Mouse (Mus musculus) G1E (cell line): ENCODE results near the gene Abhd17b.

Experiments used
- CTCF ChIP-seq: IDR thresholded peaks from 2 replicates; pipeline ENCODE4 v1.5.1; 2012; ENCODE audit warnings: low read depth, low read length, inconsistent platforms, mixed read lengths
- GATA1 ChIP-seq: IDR thresholded peaks from 2 replicates; pipeline ENCODE4 v1.6.1; 2012; ENCODE audit warnings: borderline replicate concordance, low read length, inconsistent platforms, mixed read lengths
- GATA2 ChIP-seq: IDR thresholded peaks from 2 replicates; pipeline ENCODE4 v1.6.1; 2012; ENCODE audit warnings: low read depth, low read length, inconsistent platforms, borderline replicate concordance
- TAL1 ChIP-seq: conservative IDR thresholded peaks from 2 replicates; pipeline ENCODE4 v1.6.1; 2012; ENCODE audit warnings: low read depth, low read length, inconsistent platforms, mixed read lengths

- TF ChIP-seq GATA1 (no peak), CTCF (no peak), GATA2 (no peak), TAL1 (no peak)
Observed at GRCm38 (mm10) chr19:21669650-21670049, 16.7 kb downstream of the Abhd17b start.
